Mouse (Mus musculus): ENCODE measurements at regions not wholly inside any gene's neighbourhood (a gene's known extent, or its start where the extent isn't known, plus 50 kb on each side); places are given as distances from the start of the nearest gene placed in this dataset.
A peak's percentile ranks its signal among the peaks of the same experiment; 100 is the strongest.

DNA sequence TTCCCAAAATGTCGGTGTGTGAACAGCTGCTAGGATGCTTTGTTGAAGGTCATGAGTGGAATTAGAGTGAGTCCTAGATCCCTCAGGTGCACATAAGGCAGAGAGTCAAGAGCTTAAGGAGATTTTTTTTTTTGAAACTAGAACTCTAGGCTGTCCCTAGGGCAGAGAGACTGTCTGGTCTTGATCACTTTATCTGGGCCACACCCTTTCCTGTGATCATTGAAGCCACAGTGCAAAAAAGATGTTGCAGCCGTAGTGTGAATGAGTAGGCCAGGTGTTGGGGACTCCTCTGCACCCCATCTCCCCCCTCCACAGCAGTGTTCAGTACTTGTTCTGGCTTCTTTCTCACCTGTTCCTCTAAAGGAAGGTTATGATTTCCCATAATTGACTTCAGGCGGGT lies 153.9 kb downstream of the Katnal1 start:
- DNase-seq: no peak

DNA sequence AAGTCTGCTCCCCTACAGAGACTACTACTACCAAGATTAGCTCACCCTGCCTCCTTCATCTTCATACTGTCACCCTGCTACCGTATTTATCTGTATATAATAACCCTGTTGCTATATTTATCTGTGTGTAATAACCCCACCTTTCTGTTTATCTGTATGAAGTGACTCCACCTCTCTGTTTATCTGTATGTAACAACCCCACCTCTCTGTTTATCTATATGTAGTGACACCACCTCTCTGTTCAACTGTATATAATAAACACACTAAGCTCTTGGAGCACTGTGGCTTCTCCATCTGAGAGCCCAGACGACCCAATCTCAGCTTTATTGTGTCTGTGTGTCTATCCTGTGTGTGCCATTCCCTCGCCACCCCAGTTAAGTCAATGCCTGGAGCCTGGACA lies 154.7 kb downstream of the Katnal1 start:
- DNase-seq: no peak

DNA sequence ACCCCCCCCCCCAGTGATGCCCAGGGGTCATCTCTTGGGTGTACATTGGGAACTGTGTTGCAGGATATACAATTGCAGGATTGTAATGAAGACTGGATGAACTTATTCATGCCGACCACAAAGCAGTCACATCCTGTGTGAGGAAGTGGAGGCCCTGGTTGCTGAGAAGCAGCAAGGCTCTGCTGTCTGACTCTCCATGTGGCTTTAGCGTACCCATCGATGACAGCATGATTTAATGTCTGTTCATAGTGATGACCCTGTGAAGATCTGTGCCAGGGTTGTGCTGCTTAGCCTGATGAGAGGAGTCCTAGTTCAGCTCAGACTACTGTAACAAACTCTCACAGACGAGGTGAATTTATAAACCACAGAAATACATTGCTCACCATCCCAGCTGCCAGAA lies 159.7 kb downstream of the Katnal1 start:
- DNase-seq: no peak

DNA sequence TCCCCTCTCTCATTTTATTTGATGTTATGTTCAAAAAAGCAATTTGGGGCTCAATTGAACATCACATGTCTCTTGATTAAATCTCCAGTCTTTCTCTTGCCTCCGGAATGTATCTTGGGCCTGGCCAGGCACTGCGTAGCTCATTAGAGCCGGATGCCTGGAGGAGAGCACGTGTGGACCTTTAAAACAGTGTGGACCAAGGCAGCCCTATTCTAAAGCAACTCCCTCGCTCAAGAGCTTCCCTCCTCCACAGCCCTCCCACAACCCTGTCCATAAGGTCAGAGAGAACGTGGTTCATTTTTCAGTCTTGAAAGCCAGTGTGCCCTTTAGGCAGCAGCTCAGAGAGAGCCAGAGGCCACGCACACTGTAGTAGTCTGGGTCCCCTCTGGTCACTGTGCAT lies 160.8 kb downstream of the Katnal1 start:
- no peak for DNase-seq

DNA sequence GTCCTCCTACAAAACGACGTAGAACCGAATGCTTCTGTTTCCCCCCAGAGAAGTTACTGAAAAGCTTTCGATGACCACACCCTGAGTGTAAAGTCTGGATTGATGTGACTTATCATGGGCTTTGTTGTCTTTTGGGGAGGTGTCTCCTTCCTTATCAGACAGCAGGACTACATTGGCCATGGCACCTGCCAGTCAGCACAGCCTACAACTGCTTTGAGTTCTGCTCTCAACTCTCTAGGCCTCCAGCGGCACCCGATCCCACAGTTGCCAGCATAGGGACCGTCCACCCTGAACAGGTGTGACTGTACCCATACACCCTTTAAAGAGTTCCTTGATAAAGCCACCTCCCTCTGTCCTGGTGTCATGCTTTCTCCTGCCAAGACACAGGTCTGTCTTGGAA lies 163.1 kb downstream of the Katnal1 start:
- no peak for DNase-seq

DNA sequence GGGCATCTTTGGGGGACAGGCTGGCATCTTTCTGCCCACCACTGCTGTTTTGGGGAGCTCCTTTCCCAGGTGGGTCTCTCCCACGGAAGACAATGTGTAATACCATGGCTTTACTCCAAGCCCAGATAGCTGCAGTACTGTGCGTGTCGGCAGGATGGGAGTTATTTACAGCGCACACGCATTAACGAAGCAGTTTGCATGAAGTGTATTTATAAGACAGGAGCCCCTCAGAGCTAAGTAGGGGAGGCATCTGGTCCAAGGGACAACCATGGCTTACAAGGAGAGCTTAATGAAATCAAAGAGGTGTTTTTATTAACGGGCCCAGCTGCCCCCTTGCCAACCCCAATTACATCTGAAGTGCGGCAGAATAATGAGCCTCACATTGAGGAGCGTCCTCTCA lies 169.0 kb downstream of the Katnal1 start:
- no peak for DNase-seq

DNA sequence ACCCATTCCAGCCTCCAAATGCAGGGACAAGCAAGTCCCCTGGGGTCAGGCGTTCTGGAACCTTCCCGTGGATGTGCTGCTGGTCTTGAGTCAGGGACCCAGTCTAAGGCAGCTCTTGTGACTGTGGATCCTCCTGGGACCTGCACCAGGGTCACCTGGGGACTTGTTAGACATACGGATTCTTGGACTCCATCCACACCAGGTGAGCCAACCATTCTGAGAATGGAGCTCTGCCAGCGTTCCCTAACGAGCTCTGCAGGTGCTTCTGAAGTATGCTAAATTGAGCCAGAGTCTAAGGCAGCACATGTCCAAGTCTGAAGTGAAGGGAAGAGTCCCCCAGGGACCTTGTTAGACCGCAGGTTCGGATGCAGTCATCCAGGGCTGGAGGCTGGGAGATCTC lies 170.3 kb downstream of the Katnal1 start:
- DNase-seq: no peak

DNA sequence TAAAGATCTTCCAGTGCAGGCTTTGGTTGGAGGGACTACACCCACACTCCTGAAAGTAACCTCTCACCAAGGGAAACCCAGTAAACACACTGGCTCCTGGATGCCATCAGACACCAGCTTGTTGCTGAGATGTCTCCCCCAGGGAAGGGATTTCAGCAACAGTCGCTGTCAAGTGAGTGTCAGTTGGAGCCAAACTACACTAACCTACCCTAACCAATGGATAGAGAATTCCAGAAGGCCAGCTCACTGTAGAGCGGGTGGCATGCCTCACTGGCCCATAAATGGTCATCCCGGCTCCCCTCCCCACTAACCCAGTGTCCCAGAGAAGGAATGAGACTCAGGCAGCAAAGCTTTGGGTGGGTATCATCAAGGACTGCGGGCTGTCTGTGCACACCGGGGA lies 171.4 kb downstream of the Katnal1 start:
- no peak for DNase-seq

DNA sequence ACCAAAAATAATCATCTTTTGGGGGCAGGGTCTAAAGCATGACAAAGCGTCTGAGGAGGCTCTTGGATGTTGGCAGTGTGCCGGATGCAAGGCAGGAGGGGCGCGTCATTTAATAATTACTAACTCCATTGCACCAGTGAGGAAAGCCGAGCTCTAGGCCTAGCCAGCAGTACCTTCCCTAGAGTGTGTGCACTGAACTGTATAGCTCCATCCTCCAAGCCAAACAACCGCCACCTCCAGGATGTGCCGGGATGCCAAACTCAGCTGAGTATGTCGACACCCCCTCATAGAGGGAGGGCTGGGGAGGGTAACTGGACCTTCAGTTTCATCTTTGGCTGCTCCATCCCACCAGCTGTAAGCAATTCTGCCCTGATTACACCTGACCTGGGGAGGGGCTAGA lies 171.9 kb downstream of the Katnal1 start:
- peak; percentile 23 to 45 for DNase-seq

DNA sequence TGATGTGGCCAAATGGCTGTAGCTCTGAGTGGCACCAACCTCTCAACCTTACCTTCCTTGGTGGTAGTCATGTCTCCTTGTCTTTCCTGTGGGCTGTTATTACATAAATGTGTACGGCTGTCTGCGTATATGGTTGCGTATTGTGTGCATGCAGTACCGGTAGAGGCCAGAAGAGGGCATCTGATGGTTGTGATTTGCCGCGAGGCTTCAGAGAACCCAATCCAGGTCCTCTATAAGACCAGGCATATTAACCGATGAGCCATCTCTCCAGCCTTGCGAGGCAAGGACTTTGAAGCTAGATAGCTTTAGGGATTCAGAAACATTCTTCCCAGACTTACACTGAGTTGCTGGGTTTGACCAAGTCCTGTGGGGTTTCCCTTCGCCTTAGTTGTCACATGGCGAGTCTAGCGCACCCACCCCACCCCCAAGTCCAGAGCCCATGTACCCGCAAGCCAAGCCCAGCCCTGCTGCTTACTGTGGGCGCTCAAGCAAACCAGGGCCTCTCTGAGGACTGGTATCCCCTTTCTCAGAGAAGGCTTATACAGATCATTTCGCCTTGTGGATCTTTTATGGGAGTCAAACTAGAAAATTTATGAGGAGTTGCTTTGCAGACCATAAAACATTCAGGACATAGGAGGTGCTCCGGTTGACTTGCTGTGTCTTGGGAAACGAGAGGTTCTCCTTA lies 172.7 kb downstream of the Katnal1 start:
- peak in 1 of 2 experiments; percentile 24 for DNase-seq

DNA sequence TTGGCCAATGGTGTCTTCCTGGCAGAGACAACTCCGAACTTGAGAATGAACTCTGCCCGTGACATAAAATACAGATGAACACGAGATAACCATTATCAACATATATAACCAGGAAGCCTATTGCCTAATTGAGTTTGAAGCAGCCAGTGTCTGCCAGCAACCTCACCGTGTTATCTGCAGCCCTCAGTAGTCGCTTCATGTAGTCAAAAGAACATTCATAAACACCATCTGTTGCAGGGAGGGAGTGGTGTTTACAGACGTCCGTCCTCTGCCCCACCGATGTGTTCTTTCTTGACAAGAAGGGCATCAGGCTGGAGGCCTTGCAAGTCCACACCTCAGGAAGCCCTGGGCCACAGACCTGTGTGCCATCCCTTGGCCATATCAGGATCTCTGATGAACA lies 173.3 kb downstream of the Katnal1 start:
- no peak for DNase-seq

DNA sequence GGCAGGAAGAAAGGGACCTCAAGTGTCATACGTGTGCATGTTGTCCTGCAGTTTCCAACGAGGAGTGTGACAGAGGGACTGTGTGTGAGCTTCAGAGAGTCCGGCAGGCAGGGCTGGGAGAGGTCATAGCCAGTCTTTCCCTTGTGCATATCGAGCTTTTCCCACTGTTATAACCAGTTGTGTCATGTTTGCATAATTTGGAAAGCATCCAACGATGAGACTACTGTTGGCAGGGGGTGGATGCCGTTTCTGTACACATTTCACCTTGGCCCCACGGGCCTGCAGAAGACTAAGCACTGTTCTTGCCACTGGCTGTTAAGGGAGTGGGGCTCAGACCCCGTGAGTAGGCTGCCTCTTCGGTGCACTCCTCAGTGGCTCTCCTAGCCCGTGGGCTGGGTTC lies 174.2 kb downstream of the Katnal1 start:
- DNase-seq: no peak

DNA sequence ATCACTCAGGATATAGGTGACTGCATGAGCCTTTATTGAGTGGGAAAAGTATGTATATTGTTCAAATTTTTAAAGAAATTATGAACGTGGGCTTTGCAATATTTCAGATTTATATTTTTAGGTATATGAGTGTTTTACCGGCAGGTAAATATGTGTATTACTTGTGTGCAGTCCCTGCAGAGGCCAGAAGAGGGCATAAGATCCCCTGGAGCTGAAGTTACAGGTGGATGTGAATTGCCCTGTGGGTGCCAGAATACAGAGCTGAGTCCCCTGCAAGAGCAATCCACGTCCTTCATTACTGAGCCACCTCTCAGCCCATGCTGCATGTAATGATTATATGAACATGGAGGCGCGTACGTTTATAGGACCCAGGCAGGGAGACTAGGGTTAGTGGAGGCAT lies 174.8 kb downstream of the Katnal1 start:
- DNase-seq: no peak

DNA sequence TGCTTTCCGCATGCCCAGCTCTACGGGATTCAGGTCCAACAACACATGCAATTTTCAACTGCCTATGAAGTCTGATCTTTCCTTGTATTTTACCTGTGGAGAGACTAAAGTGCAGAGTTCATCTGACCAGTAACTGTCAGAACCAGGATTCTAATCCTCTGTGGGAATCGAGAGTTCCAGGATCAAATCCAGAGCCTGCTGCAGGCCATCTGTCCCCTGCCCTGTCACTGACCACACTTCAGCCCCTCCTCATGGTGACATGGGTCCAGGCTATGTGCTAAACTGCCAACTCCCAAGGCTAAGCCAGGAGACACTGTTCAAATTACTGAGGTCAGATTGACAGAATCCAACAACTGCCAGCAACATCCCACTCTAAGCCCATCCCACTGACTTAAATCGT lies 175.7 kb downstream of the Katnal1 start:
- DNase-seq: no peak

DNA sequence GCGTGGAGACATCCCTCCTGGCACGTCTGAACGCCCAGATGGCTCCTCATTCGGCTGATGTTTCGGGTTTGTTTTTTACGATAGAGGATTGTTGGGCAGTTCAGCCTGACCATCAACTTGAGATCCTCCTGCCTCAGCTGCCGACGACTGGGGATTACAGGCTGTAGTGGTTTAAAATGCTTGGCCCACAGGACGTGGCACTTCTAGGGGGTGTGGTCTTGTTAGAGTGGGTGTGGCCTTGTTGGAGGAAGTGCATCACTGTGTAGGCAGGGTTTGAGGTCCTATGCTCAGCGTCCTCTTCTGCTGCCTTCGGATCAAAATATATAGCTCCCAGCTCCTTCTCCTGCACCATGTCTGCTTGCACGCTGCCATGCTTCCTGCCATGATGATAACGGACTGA lies 177.1 kb downstream of the Katnal1 start:
- DNase-seq: no peak

DNA sequence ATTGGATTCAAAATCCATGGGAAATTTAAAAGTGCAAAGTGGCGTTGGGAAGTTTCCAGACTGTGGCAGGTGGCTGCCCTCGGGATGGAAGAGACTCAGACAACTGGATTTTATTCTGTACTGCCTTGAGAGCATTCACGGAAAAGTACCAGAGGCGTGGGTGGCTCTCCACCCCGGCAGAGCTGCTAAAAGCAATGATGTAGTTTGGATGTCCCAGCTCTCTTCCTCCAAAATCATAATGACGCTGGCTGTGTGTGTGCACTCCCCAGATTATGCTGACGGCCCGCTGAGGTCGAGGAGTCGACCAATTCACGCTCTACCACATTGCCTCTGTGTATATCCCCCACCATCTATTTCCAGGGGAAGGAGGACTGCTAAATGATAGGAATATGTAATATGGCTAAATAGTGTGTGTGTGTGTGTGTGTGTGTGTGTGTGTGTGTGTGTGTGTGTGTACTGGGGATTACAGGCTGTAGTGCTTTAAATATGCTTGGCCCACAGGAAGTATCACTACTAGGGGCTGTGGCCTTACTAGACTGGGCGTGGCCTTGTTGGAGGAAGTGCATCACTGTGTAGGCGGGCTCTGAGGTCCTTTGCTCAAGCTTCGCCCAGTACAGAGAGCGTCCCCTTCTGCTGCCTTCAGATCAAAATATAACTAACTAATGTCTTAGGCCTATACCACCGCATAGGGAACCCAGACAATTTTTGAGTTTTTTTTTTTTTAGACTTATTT lies 179.0 kb downstream of the Katnal1 start:
- no peak for DNase-seq

DNA sequence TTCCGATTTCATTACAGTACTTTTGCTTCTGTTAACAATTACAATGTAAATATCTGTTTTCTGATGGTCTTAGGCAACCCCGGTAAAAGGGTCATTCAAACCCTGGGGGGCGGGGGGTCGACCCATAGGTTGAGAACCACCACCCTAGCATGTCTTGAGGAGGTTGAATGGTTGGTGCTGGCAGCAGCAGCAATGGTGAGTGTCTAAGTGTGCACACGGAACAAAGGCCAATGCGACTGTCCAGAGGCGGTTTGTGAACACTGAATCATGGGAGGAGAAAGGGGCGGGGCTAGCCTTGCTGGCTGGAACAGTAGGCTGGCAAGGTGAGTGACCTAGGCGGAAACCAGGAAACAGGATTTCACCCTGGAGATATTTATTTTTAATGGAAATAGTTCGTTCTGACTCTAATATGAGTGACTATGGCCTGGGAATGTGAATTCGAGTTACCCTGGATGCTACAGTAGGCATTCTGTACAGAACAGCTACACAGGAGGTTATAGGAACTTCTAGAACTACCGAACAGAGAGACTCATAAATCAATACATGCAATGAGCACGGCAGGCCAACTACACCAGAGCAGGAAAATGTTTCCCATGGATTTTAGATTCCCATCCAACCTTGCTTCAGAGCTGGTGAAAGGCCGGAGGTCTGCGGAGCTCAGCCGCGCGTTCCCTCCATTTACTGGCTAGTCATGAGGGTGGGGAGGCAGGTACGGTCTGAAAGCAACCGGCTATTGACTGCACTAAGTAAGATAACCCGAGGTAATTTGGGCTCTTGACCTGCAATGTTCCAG lies 181.0 kb downstream of the Katnal1 start:
- DNase-seq: no peak

DNA sequence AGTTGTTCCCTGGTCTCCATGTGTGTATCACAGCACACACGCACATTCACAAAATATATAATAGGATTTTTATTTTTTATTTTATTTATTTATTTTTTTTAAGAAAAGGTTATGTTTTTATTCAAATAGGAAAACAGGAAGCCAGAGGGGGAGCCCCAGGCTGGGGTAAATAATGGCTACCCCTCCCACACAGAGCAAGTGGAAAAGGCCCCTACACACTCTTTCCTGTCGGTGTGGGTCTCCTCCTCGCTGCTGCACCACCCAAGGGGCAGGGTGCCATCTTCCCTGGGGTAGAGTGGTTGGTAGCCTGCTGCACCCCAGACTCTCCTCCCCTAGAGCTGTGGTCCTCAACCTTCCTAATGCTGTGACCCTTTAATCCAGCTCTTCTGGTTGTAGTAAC lies 181.6 kb downstream of the Katnal1 start:
- DNase-seq: no peak

DNA sequence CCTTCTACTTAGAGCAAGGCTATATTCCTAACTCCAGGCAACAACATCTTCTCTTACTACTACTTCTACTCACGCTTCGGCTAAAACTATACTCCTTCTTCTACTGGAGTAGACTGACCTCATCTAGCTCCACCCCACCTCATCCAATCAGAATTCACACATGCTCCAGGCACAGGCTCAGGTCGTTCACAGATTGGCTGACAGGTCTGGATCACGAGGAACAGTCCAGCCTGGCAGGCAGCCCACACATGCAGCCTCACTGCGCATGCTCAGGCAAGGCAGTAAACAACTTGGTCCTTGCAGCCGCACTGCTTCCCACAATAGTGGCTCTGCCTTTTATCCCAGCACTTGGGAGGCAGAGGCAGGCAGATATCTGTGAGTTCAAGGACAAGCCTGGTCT lies 182.4 kb downstream of the Katnal1 start:
- DNase-seq: peak in 1 of 2 experiments; percentile 64

DNA sequence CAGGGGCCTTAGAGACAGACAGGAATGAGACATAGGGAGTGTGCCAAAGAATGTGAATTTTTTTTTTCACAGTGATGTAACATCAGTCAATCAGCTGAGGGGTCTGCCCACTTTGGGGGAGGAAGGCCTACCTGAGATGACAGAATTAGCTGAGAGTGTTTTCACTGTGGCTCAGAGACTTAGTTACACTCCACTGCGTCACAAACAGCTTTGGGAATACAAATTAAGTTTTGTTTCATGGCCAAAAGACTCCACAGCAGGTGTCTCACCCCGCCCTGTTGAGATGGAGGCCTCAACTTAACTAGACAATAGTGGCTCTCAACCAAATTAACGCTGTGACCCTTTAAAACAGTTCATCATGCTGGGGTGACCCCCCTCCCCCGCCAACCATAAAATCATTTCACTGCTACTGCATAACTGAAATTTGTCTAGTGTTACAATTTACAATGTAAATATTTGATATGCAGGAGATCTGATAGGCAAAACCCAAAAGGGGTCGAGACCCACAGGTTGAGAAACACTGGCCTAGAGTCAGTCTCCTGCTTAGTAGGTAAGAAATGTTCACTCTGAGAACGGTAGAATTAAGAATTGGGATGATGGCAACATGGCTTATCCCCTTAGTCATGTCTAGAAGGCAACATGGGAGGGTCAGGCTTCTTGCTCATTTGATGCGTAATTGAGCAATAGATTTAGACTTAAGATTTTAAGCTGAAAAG lies 184.3 kb downstream of the Katnal1 start:
- DNase-seq: no peak

DNA sequence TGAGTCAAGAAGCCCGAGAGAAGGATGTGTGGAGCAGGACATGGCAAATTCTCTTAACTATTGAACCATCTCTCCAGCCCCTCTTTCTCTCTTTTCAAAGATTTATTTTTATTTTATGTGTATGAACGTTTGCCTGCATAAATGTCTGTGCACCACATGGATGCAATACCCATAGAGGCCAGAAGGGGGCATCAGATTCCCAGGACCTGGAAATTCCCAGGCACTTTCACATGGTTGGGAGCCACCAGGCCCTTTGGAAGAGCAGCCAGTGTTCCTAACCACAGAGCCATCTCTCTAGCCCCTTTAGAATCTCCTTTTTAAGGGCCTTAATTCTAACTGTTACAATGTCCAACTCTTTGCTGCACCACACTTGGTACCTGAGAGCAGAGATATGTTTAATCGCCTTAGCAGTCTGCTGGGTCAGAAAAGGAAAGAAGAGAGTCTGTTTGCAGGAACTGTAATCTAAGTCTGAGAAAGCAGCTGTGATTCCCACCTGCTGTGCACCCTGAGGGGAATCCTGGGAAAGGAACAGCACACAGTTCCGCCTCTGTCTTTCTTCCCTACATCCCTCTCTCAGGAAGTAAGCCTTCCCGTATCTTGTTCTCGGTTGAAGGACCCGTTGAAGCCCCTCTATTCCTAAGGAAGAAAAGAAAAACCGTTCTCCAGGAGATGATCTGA lies 186.8 kb downstream of the Katnal1 start:
- DNase-seq: peak in 1 of 2 experiments; percentile 19

DNA sequence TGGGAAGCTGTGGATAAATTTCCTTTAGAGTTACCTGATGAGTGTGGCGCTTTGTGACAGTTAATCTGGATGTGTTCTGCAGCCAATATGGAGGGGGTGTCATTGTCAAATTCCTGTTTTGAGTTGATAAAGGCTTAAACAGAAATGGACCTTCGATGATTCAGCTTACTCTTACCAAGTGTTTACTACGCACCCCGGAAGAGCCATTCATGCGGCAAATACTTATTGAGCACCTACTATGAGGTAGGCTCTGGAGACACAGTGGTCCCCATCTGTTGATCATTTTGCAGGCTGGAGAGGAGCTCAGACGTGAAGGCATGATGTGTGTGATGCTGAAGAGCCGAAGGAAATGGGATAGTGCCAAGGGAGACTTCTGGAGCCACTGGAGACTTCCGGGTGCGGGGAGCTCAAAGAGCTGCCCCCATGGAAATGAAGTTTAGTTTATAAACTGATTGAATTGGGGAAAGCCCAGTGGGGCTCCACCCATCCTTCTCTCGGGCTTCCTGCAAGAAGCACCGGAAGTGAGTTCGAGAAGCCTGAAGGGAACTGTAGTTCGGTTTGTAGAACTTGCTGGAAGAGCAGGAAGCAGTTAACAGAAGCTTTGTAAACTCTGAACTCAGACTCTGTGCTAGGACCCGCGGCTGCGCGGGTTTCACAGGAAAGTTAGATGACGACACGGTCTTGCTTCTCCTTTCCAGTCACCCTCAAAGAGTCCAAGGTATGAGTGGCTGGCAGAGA lies 187.7 kb downstream of the Katnal1 start:
- DNase-seq: peak; percentile 53 to 74

Measured in lung, postnatal 4 days (tissue).